10 mouse cellular contexts compared by ENCODE assay signal in genomic region chr1:37478416-37478815, GRCm38 (mm10). TPM values are rescaled to one million over a fixed set of nuclear protein-coding genes. Genes with fewer than 3 reads are reported as not detected.
DNase-seq lines count a peak whose midpoint lies in the region; ATAC-seq and TF ChIP-seq lines count a peak whose summit lies in the region.
"Had no signal": no experiment of that assay in that cellular context is flagged by ENCODE, and none has a peak within 500 bp of the region (broad histone marks: within the 10 kb centered on the region; RNA-seq: fewer than 3 reads in every experiment).

No protein-coding gene starts in this region.

- peak overlapping the region; percentile 6; the same call in 1 of the 2 replicates for H3K9ac ChIP-seq in forebrain, postnatal 0 days
- peak overlapping the region; percentile 58 for H3K9ac ChIP-seq in liver, embryonic 12.5 days
- no peak overlapping the region for H3K9ac ChIP-seq in kidney, embryonic 14.5 days (ENCODE audit: low read depth, low read length)
- H3K9ac ChIP-seq: limb, embryonic 15.5 days had no signal

- no peak for TF ChIP-seq CTCF in forebrain, postnatal 0 days (IDR thresholded peaks at IDR 0.05; ENCODE audit: low read depth)
- TF ChIP-seq CTCF in thymus, adult 2 months (IDR thresholded peaks at IDR 0.05; ENCODE audit: borderline replicate concordance, control insufficient read depth, extremely low read depth, insufficient read depth, low read length, poor library complexity), result no peak

- no peak overlapping the region; the same call in 1 of the 2 replicates for H3K27ac ChIP-seq in forebrain, postnatal 0 days (ENCODE audit: low read depth, low read length)
- no peak overlapping the region for H3K27ac ChIP-seq in forebrain, embryonic 10.5 days
- peak overlapping the region; percentile 83 for H3K27ac ChIP-seq in thymus, adult 2 months (ENCODE audit: control insufficient read depth, insufficient read depth, low read length)
- H3K27ac ChIP-seq in liver, embryonic 12.5 days, result peak overlapping the region; percentile 93
- no peak overlapping the region for H3K27ac ChIP-seq in kidney, embryonic 14.5 days (ENCODE audit: low read depth, low read length)
- H3K27ac ChIP-seq: limb, embryonic 15.5 days had no signal

- DNase-seq in forebrain, postnatal 0 days, result no peak
- no peak for DNase-seq in forebrain, embryonic 10.5 days (ENCODE audit: extremely low spot score, low spot score)
- peak; percentile 26 for DNase-seq in thymus, adult 2 months
- no peak for DNase-seq in thymus, postnatal 10 days (ENCODE audit: low spot score in 2 of 2)
- DNase-seq in thymus, postnatal 36 days, result peak; percentile 30 to 34
- DNase-seq: kidney, postnatal 14 days had no signal

- no peak for TF ChIP-seq POLR2A in thymus, adult 2 months (IDR thresholded peaks at IDR 0.05; ENCODE audit: control insufficient read depth, extremely low read depth, insufficient read depth, low read length, poor library complexity)

- no peaks in the 10 kb centered on the region for H3K36me3 ChIP-seq in forebrain, postnatal 0 days (ENCODE audit: insufficient read depth)
- no peaks in the 10 kb centered on the region for H3K36me3 ChIP-seq in forebrain, embryonic 10.5 days (replicated peaks)
- H3K36me3 ChIP-seq in thymus, adult 2 months (ENCODE audit: control insufficient read depth, insufficient read depth, low read length), result no peaks in the 10 kb centered on the region
- H3K36me3 ChIP-seq in liver, embryonic 12.5 days, result no peaks in the 10 kb centered on the region
- no peaks in the 10 kb centered on the region for H3K36me3 ChIP-seq in kidney, embryonic 14.5 days (ENCODE audit: control insufficient read depth, insufficient read depth, low read length)
- H3K36me3 ChIP-seq: limb, embryonic 15.5 days had no signal

- no peak overlapping the region for H3K4me3 ChIP-seq in forebrain, postnatal 0 days (ENCODE audit: low read depth, low read length)
- H3K4me3 ChIP-seq in forebrain, embryonic 10.5 days, result no peak overlapping the region
- H3K4me3 ChIP-seq in thymus, adult 2 months (ENCODE audit: control insufficient read depth, insufficient read depth, low read length), result no peak overlapping the region
- H3K4me3 ChIP-seq in liver, embryonic 12.5 days, result peak overlapping the region; percentile 49
- no peak overlapping the region for H3K4me3 ChIP-seq in kidney, embryonic 14.5 days (ENCODE audit: low read length)
- H3K4me3 ChIP-seq: limb, embryonic 15.5 days had no signal

- no peaks in the 10 kb centered on the region for H3K27me3 ChIP-seq in forebrain, postnatal 0 days (ENCODE audit: insufficient read depth, low read length)
- H3K27me3 ChIP-seq in forebrain, embryonic 10.5 days (ENCODE audit: poor library complexity, severe bottlenecking), result no peaks in the 10 kb centered on the region
- H3K27me3 ChIP-seq in thymus, adult 2 months (ENCODE audit: control insufficient read depth, insufficient read depth, low read length), result no peaks in the 10 kb centered on the region
- H3K27me3 ChIP-seq in liver, embryonic 12.5 days (replicated peaks), result no peaks in the 10 kb centered on the region
- no peaks in the 10 kb centered on the region for H3K27me3 ChIP-seq in kidney, embryonic 14.5 days (ENCODE audit: control insufficient read depth, insufficient read depth, low read length)
- H3K27me3 ChIP-seq: limb, embryonic 15.5 days had no signal

- no peak overlapping the region for H3K4me2 ChIP-seq in forebrain, postnatal 0 days (ENCODE audit: low read depth)
- peak overlapping the region; percentile 70 for H3K4me2 ChIP-seq in liver, embryonic 12.5 days
- no peak overlapping the region for H3K4me2 ChIP-seq in kidney, embryonic 14.5 days (replicated peaks; ENCODE audit: low read depth, low read length)
- H3K4me2 ChIP-seq: limb, embryonic 15.5 days had no signal

- WGBS in forebrain, postnatal 0 days, result 67% methylated on average over 7 of the region's 7 CpGs
- 82% methylated on average over 7 of the region's 7 CpGs for WGBS in forebrain, embryonic 10.5 days
- under 1% methylated on average over 7 of the region's 7 CpGs for WGBS in thymus, adult 2 months
- WGBS in liver, embryonic 12.5 days (ENCODE audit: insufficient replicate concordance), result 10% methylated on average over 7 of the region's 7 CpGs
- WGBS in kidney, embryonic 14.5 days, result 73% methylated on average over 7 of the region's 7 CpGs

- ATAC-seq in forebrain, postnatal 0 days, result no peak
- peak; percentile 85 for ATAC-seq in liver, embryonic 12.5 days
- ATAC-seq in activated CD4-positive, CD25-positive, alpha-beta regulatory T cell, adult 4 months, result no peak
- no peak for ATAC-seq in kidney, embryonic 14.5 days (ENCODE audit: low FRiP score, low TSS enrichment)

- no peaks in the 10 kb centered on the region for H3K4me1 ChIP-seq in forebrain, postnatal 0 days (ENCODE audit: insufficient read depth)
- H3K4me1 ChIP-seq in forebrain, embryonic 10.5 days, result no peaks in the 10 kb centered on the region; the same call in 1 of the 2 replicates
- H3K4me1 ChIP-seq in thymus, adult 2 months (replicated peaks; ENCODE audit: control insufficient read depth, insufficient read depth, low read length), result peaks cover 55% of the 10 kb centered on the region
- H3K4me1 ChIP-seq in liver, embryonic 12.5 days, result peaks cover 78% of the 10 kb centered on the region
- H3K4me1 ChIP-seq in kidney, embryonic 14.5 days (ENCODE audit: control insufficient read depth, insufficient read depth, low read length), result 0 out of 2 replicates have a peak, but pooled peaks cover 3% of the 10 kb centered on the region
- H3K4me1 ChIP-seq: limb, embryonic 15.5 days had no signal

- no peaks in the 10 kb centered on the region for H3K9me3 ChIP-seq in forebrain, postnatal 0 days (ENCODE audit: low read length)
- no peaks in the 10 kb centered on the region for H3K9me3 ChIP-seq in forebrain, embryonic 10.5 days
- H3K9me3 ChIP-seq in liver, embryonic 12.5 days (replicated peaks), result no peaks in the 10 kb centered on the region
- H3K9me3 ChIP-seq in kidney, embryonic 14.5 days (ENCODE audit: control insufficient read depth, low read length), result no peaks in the 10 kb centered on the region
- H3K9me3 ChIP-seq: limb, embryonic 15.5 days had no signal

RNA-seq across cellular contexts. Expression of gene Unc50, which starts 48.5 kb away (rescaled TPM):
- total RNA-seq in forebrain, postnatal 0 days (2014; rRNA removed), result 78.3 and 88.8 TPM in 2 replicates
- polyA plus RNA-seq in forebrain, postnatal 0 days (2015; fragmentation: Nextera tagmentation; extraction: Ambion mirVana), result 125 and 139 TPM in 2 replicates
- polyA plus RNA-seq in forebrain, embryonic 10.5 days (2016; fragmentation: Nextera tagmentation; extraction: Ambion mirVana), result 113 and 122 TPM in 2 replicates
- polyA plus RNA-seq in thymus, adult 2 months (2012; rRNA removed), result 40.7 and 49.1 TPM in 2 replicates
- 86.4 and 87.2 TPM in 2 replicates for polyA plus RNA-seq in liver, embryonic 12.5 days (2016; fragmentation: Nextera tagmentation; extraction: Ambion mirVana)
- polyA plus RNA-seq in activated CD4-positive, CD25-positive, alpha-beta regulatory T cell, adult 4 months (2017; shearing (Covaris generic)), result 10 to 100 TPM; 50.7 to 63.2 TPM
- polyA plus RNA-seq in kidney, embryonic 14.5 days (2014; fragmentation: Nextera tagmentation; extraction: Ambion mirVana), result 143 and 147 TPM in 2 replicates

RNA-seq across cellular contexts. Expression of gene Coa5, which starts 48.5 kb away (rescaled TPM):
- total RNA-seq in forebrain, postnatal 0 days (2014; rRNA removed), result 36.2 and 45.3 TPM in 2 replicates
- 28.5 and 37.1 TPM in 2 replicates for polyA plus RNA-seq in forebrain, postnatal 0 days (2015; fragmentation: Nextera tagmentation; extraction: Ambion mirVana)
- 62.4 and 64.3 TPM in 2 replicates for polyA plus RNA-seq in forebrain, embryonic 10.5 days (2016; fragmentation: Nextera tagmentation; extraction: Ambion mirVana)
- polyA plus RNA-seq in thymus, adult 2 months (2012; rRNA removed), result 56.3 and 61.3 TPM in 2 replicates
- polyA plus RNA-seq in liver, embryonic 12.5 days (2016; fragmentation: Nextera tagmentation; extraction: Ambion mirVana), result 53.6 TPM in 2 replicates
- polyA plus RNA-seq in activated CD4-positive, CD25-positive, alpha-beta regulatory T cell, adult 4 months (2017; shearing (Covaris generic)), result 10 to 100 TPM; 64.8 to 68.5 TPM
- 29.4 and 58.5 TPM in 2 replicates for polyA plus RNA-seq in kidney, embryonic 14.5 days (2014; fragmentation: Nextera tagmentation; extraction: Ambion mirVana)

Comparison
In these comparisons a context has a peak if more than half of its experiments do, and no peak if none do; other contexts are left out.
1. DNase-seq: peak in thymus, adult 2 months (single experiment) and thymus, postnatal 36 days (2 of 2); none in forebrain, postnatal 0 days (single experiment), forebrain, embryonic 10.5 days (single experiment) and thymus, postnatal 10 days (0 of 2).
2. H3K27ac ChIP-seq: peak in thymus, adult 2 months (single experiment) and liver, embryonic 12.5 days (single experiment); none in forebrain, postnatal 0 days (single experiment), forebrain, embryonic 10.5 days (single experiment) and kidney, embryonic 14.5 days (single experiment).